Comparison of ENCODE assay signal across 26 mouse cellular contexts in genomic region chr15:40019226-40019625, GRCm38 (mm10).
DNase-seq lines count a peak whose midpoint lies in the region; ATAC-seq lines count a peak whose summit lies in the region.
"Had no signal": no experiment of that assay in that cellular context is flagged by ENCODE, and none has a peak within 500 bp of the region (broad histone marks: within the 10 kb centered on the region; RNA-seq: fewer than 3 reads in every experiment).

No protein-coding gene starts in this region.

- 88% methylated on average over 8 of the region's 8 CpGs for WGBS in forebrain, embryonic 13.5 days
- WGBS in forebrain, embryonic 10.5 days = 88% methylated on average over 8 of the region's 8 CpGs
- whole genome bisulfite sequencing in hindbrain, embryonic 11.5 days = 79% methylated on average over 8 of the region's 8 CpGs
- WGBS in hindbrain, embryonic 16.5 days = 88% methylated on average over 8 of the region's 8 CpGs
- WGBS in neural tube, embryonic 12.5 days = 81% methylated on average over 8 of the region's 8 CpGs

- H3K27ac ChIP-seq in forebrain, embryonic 13.5 days = no peak overlapping the region
- no peak overlapping the region for H3K27ac ChIP-seq in forebrain, embryonic 10.5 days
- H3K27ac ChIP-seq in hindbrain, embryonic 11.5 days (ENCODE audit: low read depth, low read length) = no peak overlapping the region
- no peak overlapping the region for H3K27ac ChIP-seq in hindbrain, embryonic 16.5 days (ENCODE audit: low read depth, low read length)
- no peak overlapping the region for H3K27ac ChIP-seq in neural tube, embryonic 12.5 days
- H3K27ac ChIP-seq: embryonic facial prominence, embryonic 13.5 days; hindbrain, embryonic 15.5 days; intestine, embryonic 15.5 days; liver, embryonic 12.5 days; midbrain, embryonic 15.5 days had no signal

- ATAC-seq in forebrain, embryonic 13.5 days = peak; percentile 34
- ATAC-seq in hindbrain, embryonic 11.5 days (ENCODE audit: low FRiP score) = peak; percentile 43; the same call in 1 of the 2 replicates
- ATAC-seq in hindbrain, embryonic 16.5 days = no peak
- peak; percentile 44; the same call in 1 of the 2 replicates for ATAC-seq in neural tube, embryonic 12.5 days (ENCODE audit: low FRiP score, low read depth)
- ATAC-seq: intestine, embryonic 15.5 days; liver, embryonic 12.5 days; liver, postnatal 0 days; lung, postnatal 0 days had no signal

- H3K27me3 ChIP-seq in forebrain, embryonic 13.5 days = no peaks in the 10 kb centered on the region
- H3K27me3 ChIP-seq in forebrain, embryonic 10.5 days (ENCODE audit: poor library complexity, severe bottlenecking) = no peaks in the 10 kb centered on the region
- H3K27me3 ChIP-seq in hindbrain, embryonic 11.5 days (ENCODE audit: control insufficient read depth, insufficient read depth, low read length) = no peaks in the 10 kb centered on the region
- no peaks in the 10 kb centered on the region for H3K27me3 ChIP-seq in hindbrain, embryonic 16.5 days (replicated peaks; ENCODE audit: control insufficient read depth, insufficient read depth, low read length)
- no peaks in the 10 kb centered on the region for H3K27me3 ChIP-seq in neural tube, embryonic 12.5 days (replicated peaks)
- H3K27me3 ChIP-seq: hindbrain, embryonic 15.5 days; intestine, embryonic 15.5 days; liver, embryonic 12.5 days; midbrain, embryonic 15.5 days had no signal

- DNase-seq in forebrain, embryonic 10.5 days (ENCODE audit: extremely low spot score, low spot score) = no peak
- DNase-seq in hindbrain, embryonic 11.5 days (ENCODE audit: low spot score) = no peak
- no peak for DNase-seq in neural tube, embryonic 10.5 days (ENCODE audit: extremely low spot score, low spot score)
- no peak for DNase-seq in cerebellum, adult 11-12 months
- DNase-seq: adrenal gland, adult 8-10 months; cerebellum, adult 18-20 months; gastrocnemius, postnatal 10 days; heart, postnatal 4 days; kidney, adult 8-10 months; kidney, postnatal 10 days; layer of hippocampus, postnatal 36 days; left cerebral cortex, postnatal 4 days; liver, postnatal 0 days; right cerebral cortex, adult 18-20 months; spleen, adult 18-20 months; thymus, postnatal 25 days had no signal

- peaks cover 21% of the 10 kb centered on the region for H3K4me1 ChIP-seq in forebrain, embryonic 13.5 days
- peaks cover 20% of the 10 kb centered on the region for H3K4me1 ChIP-seq in forebrain, embryonic 10.5 days
- H3K4me1 ChIP-seq in hindbrain, embryonic 11.5 days (replicated peaks; ENCODE audit: control insufficient read depth, insufficient read depth, low read length) = no peaks in the 10 kb centered on the region
- H3K4me1 ChIP-seq in hindbrain, embryonic 16.5 days (ENCODE audit: control insufficient read depth, insufficient read depth, low read depth, low read length) = peaks cover 7% of the 10 kb centered on the region; the same call in 1 of the 2 replicates
- no peaks in the 10 kb centered on the region; the same call in 1 of the 2 replicates for H3K4me1 ChIP-seq in neural tube, embryonic 12.5 days
- H3K4me1 ChIP-seq: intestine, embryonic 15.5 days; liver, embryonic 12.5 days; midbrain, embryonic 15.5 days had no signal

- no peaks in the 10 kb centered on the region for H3K36me3 ChIP-seq in forebrain, embryonic 13.5 days (ENCODE audit: poor library complexity, severe bottlenecking)
- no peaks in the 10 kb centered on the region for H3K36me3 ChIP-seq in forebrain, embryonic 10.5 days (replicated peaks)
- H3K36me3 ChIP-seq in hindbrain, embryonic 11.5 days (ENCODE audit: control insufficient read depth, insufficient read depth, low read length) = no peaks in the 10 kb centered on the region
- no peaks in the 10 kb centered on the region for H3K36me3 ChIP-seq in hindbrain, embryonic 16.5 days (ENCODE audit: control insufficient read depth, insufficient read depth, low read length)
- no peaks in the 10 kb centered on the region for H3K36me3 ChIP-seq in neural tube, embryonic 12.5 days
- H3K36me3 ChIP-seq: embryonic facial prominence, embryonic 13.5 days; hindbrain, embryonic 15.5 days; intestine, embryonic 15.5 days; liver, embryonic 12.5 days; midbrain, embryonic 10.5 days; midbrain, embryonic 15.5 days had no signal

- H3K4me3 ChIP-seq in forebrain, embryonic 13.5 days = no peak overlapping the region
- H3K4me3 ChIP-seq in forebrain, embryonic 10.5 days = no peak overlapping the region
- no peak overlapping the region for H3K4me3 ChIP-seq in hindbrain, embryonic 11.5 days (ENCODE audit: low read depth, low read length)
- no peak overlapping the region for H3K4me3 ChIP-seq in hindbrain, embryonic 16.5 days (ENCODE audit: low read length)
- H3K4me3 ChIP-seq in neural tube, embryonic 12.5 days = no peak overlapping the region
- H3K4me3 ChIP-seq: embryonic facial prominence, embryonic 13.5 days; hindbrain, embryonic 15.5 days; intestine, embryonic 15.5 days; liver, embryonic 12.5 days; midbrain, embryonic 10.5 days; midbrain, embryonic 15.5 days had no signal

- H3K4me2 ChIP-seq in forebrain, embryonic 13.5 days = no peak overlapping the region
- H3K4me2 ChIP-seq in hindbrain, embryonic 11.5 days (replicated peaks; ENCODE audit: low read depth, low read length) = no peak overlapping the region
- H3K4me2 ChIP-seq in hindbrain, embryonic 16.5 days (ENCODE audit: low read length) = no peak overlapping the region
- H3K4me2 ChIP-seq in neural tube, embryonic 12.5 days (replicated peaks) = no peak overlapping the region
- H3K4me2 ChIP-seq: embryonic facial prominence, embryonic 13.5 days; hindbrain, embryonic 15.5 days; intestine, embryonic 15.5 days; liver, embryonic 12.5 days; midbrain, embryonic 15.5 days had no signal

- H3K9ac ChIP-seq in forebrain, embryonic 13.5 days = no peak overlapping the region
- H3K9ac ChIP-seq in hindbrain, embryonic 11.5 days (ENCODE audit: low read depth, low read length) = no peak overlapping the region
- no peak overlapping the region for H3K9ac ChIP-seq in hindbrain, embryonic 16.5 days (ENCODE audit: low read depth, low read length)
- H3K9ac ChIP-seq in neural tube, embryonic 12.5 days = no peak overlapping the region
- H3K9ac ChIP-seq: embryonic facial prominence, embryonic 13.5 days; hindbrain, embryonic 15.5 days; intestine, embryonic 15.5 days; liver, embryonic 12.5 days; liver, postnatal 0 days; midbrain, embryonic 15.5 days had no signal

- no peaks in the 10 kb centered on the region for H3K9me3 ChIP-seq in forebrain, embryonic 13.5 days (replicated peaks)
- no peaks in the 10 kb centered on the region for H3K9me3 ChIP-seq in forebrain, embryonic 10.5 days
- no peaks in the 10 kb centered on the region for H3K9me3 ChIP-seq in hindbrain, embryonic 11.5 days (ENCODE audit: control insufficient read depth, low read length)
- no peaks in the 10 kb centered on the region for H3K9me3 ChIP-seq in hindbrain, embryonic 16.5 days (ENCODE audit: control insufficient read depth, low read length)
- H3K9me3 ChIP-seq in neural tube, embryonic 12.5 days = no peaks in the 10 kb centered on the region
- H3K9me3 ChIP-seq: embryonic facial prominence, embryonic 13.5 days; hindbrain, embryonic 15.5 days; intestine, embryonic 15.5 days; liver, embryonic 12.5 days; midbrain, embryonic 10.5 days; midbrain, embryonic 15.5 days had no signal
